Mouse (Mus musculus) MEL (cell line): ENCODE measurements around the gene Bmpr2. TPM values are rescaled to one million over a fixed set of nuclear protein-coding genes. Genes with fewer than 3 reads are reported as not detected.
A peak's percentile ranks its signal among the peaks of the same experiment; 100 is the strongest.

Source experiments
- DNase-seq: peaks from one replicate; pipeline ENCODE4 v3.0.0; 2011; ENCODE audit warnings: low read depth, low spot score
- H3K27ac ChIP-seq: 2 replicates; pipeline ENCODE4 v1.5.1; 2012; ENCODE audit warnings: low read depth, mild to moderate bottlenecking, control low read depth, low read length, moderate library complexity; ENCODE audit not compliant: control insufficient read depth
- H3K27me3 ChIP-seq, 2 experiments: fragments of 150-350 bp in 1 of 2; sonication (generic) in 1 of 2; 2 replicates each; pipeline ENCODE4 v1.6.1; 2012; ENCODE audit warnings: low read length in 2 of 2, mild to moderate bottlenecking in 2 of 2, improper control_type of control experiment in 1 of 2, moderate library complexity in 1 of 2; ENCODE audit not compliant: insufficient read depth in 2 of 2, control insufficient read depth in 1 of 2
- H3K36me3 ChIP-seq, 2 experiments: 2 replicates each; pipeline ENCODE4 v1.6.1; 2012 to 2014; ENCODE audit warnings: low read length in 2 of 2, improper control_type of control experiment in 1 of 2, inconsistent platforms in 1 of 2, mild to moderate bottlenecking in 1 of 2; ENCODE audit not compliant: insufficient read depth in 2 of 2, control insufficient read depth in 1 of 2
- H3K4me1 ChIP-seq, 2 experiments: fragments of 150-350 bp in 1 of 2; sonication (generic) in 1 of 2; 2 replicates each; pipeline ENCODE4 v1.6.1; 2012; ENCODE audit warnings: low read length in 2 of 2, improper control_type of control experiment in 1 of 2, mild to moderate bottlenecking in 1 of 2; ENCODE audit not compliant: insufficient read depth in 2 of 2, control insufficient read depth in 1 of 2
- H3K4me3 ChIP-seq, 2 experiments: fragments of 150-350 bp in 1 of 2; sonication (generic) in 1 of 2; 2 replicates each; pipeline ENCODE4 v1.5.1; 2012; ENCODE audit warnings: low read depth in 2 of 2, low read length in 2 of 2, mild to moderate bottlenecking in 2 of 2, moderate library complexity in 2 of 2, control low read depth in 1 of 2, improper control_type of control experiment in 1 of 2; ENCODE audit not compliant: control insufficient read depth in 1 of 2, insufficient read depth in 1 of 2
- H3K79me2 ChIP-seq: 2 replicates; pipeline ENCODE4 v1.6.1; 2012; ENCODE audit warnings: mild to moderate bottlenecking, low read length, moderate library complexity; ENCODE audit not compliant: control insufficient read depth, poor library complexity, insufficient read depth
- H3K9ac ChIP-seq: 2 replicates; pipeline ENCODE4 v1.6.1; 2012; ENCODE audit warnings: low read depth, mild to moderate bottlenecking, control low read depth, low read length, moderate library complexity; ENCODE audit not compliant: control insufficient read depth, poor library complexity, severe bottlenecking
- H3K9me3 ChIP-seq: fragments of 150-350 bp; sonication (generic); replicated peaks from 2 replicates; pipeline ENCODE4 v1.6.1; 2012; ENCODE audit warnings: mild to moderate bottlenecking, low read length, improper control_type of control experiment, moderate library complexity; ENCODE audit not compliant: insufficient read depth
- ELF1 ChIP-seq: IDR thresholded peaks from 2 replicates; pipeline ENCODE4 v1.6.1; 2014; ENCODE audit warnings: low read depth, mild to moderate bottlenecking, inconsistent platforms, low read length, improper control_type of control experiment, moderate library complexity
- EP300 ChIP-seq, 2 experiments: IDR thresholded peaks; 2 replicates each; pipeline ENCODE4 v1.6.1; 2011; ENCODE audit warnings: improper control_type of control experiment in 2 of 2, low read length in 2 of 2, low read depth in 1 of 2, mild to moderate bottlenecking in 1 of 2
- HCFC1 ChIP-seq: IDR thresholded peaks from 2 replicates; pipeline ENCODE4 v1.6.1; 2012; ENCODE audit warnings: low read depth, mild to moderate bottlenecking, inconsistent platforms, low read length, improper control_type of control experiment, moderate library complexity
- JUND ChIP-seq: IDR thresholded peaks from 2 replicates; pipeline ENCODE4 v1.6.1; 2011; ENCODE audit warnings: low read depth, mild to moderate bottlenecking, improper control_type of control experiment, low read length
- KAT2A ChIP-seq: conservative IDR thresholded peaks from 2 replicates; pipeline ENCODE4 v1.6.1; 2012; ENCODE audit warnings: low read depth, low read length, improper control_type of control experiment, inconsistent platforms
- MAX ChIP-seq: IDR thresholded peaks from 2 replicates; pipeline ENCODE4 v1.6.1; 2011; ENCODE audit warnings: low read length, improper control_type of control experiment
- MEF2A ChIP-seq: IDR thresholded peaks from 2 replicates; pipeline ENCODE4 v1.6.1; 2014; ENCODE audit warnings: low read depth, mild to moderate bottlenecking, inconsistent platforms, low read length, improper control_type of control experiment; ENCODE audit not compliant: poor library complexity, insufficient replicate concordance, severe bottlenecking; ENCODE audit errors: extremely low read depth
- MYB ChIP-seq: IDR thresholded peaks from 2 replicates; pipeline ENCODE4 v1.6.1; 2011; ENCODE audit warnings: mild to moderate bottlenecking, low read depth, low read length, improper control_type of control experiment
- NELFE ChIP-seq: IDR thresholded peaks from 2 replicates; pipeline ENCODE4 v1.6.1; 2011; ENCODE audit warnings: low read depth, low read length, improper control_type of control experiment
- NRF1 ChIP-seq: IDR thresholded peaks from 2 replicates; pipeline ENCODE4 v1.6.1; 2014; ENCODE audit warnings: low read depth, mild to moderate bottlenecking, inconsistent platforms, low read length, improper control_type of control experiment, moderate library complexity; ENCODE audit not compliant: poor library complexity, insufficient read depth, severe bottlenecking
- POLR2A ChIP-seq, 2 experiments: IDR thresholded peaks; 2 replicates each; pipeline ENCODE4 v1.6.1; 2011 to 2012; ENCODE audit warnings: low read length in 2 of 2, mild to moderate bottlenecking in 2 of 2, control low read depth in 1 of 2, improper control_type of control experiment in 1 of 2, low read depth in 1 of 2, moderate library complexity in 1 of 2; ENCODE audit not compliant: control insufficient read depth in 1 of 2, insufficient read depth in 1 of 2, poor library complexity in 1 of 2
- RAD21 ChIP-seq: IDR thresholded peaks from 2 replicates; pipeline ENCODE4 v1.6.1; 2011; ENCODE audit warnings: mild to moderate bottlenecking, low read depth, low read length, improper control_type of control experiment
- RCOR1 ChIP-seq: IDR thresholded peaks from 2 replicates; pipeline ENCODE4 v1.6.1; 2012; ENCODE audit warnings: low read depth, mild to moderate bottlenecking, inconsistent platforms, low read length, improper control_type of control experiment
- SIN3A ChIP-seq: IDR thresholded peaks from 2 replicates; pipeline ENCODE4 v1.6.1; 2012; ENCODE audit warnings: low read length, improper control_type of control experiment, inconsistent platforms
- TBP ChIP-seq: IDR thresholded peaks from 2 replicates; pipeline ENCODE4 v1.8.0; 2011; ENCODE audit warnings: low read depth, low read length, improper control_type of control experiment
- TCF12 ChIP-seq: IDR thresholded peaks from 2 replicates; pipeline ENCODE4 v1.6.1; 2014; ENCODE audit warnings: low read depth, mild to moderate bottlenecking, inconsistent platforms, low read length, improper control_type of control experiment, moderate library complexity
- UBTF ChIP-seq: IDR thresholded peaks from 2 replicates; pipeline ENCODE4 v1.6.1; 2012; ENCODE audit warnings: low read depth, mild to moderate bottlenecking, inconsistent platforms, low read length, improper control_type of control experiment, moderate library complexity, borderline replicate concordance; ENCODE audit not compliant: insufficient read depth
- ZKSCAN1 ChIP-seq: IDR thresholded peaks from 2 replicates; pipeline ENCODE4 v1.6.1; 2012; ENCODE audit warnings: low read depth, mild to moderate bottlenecking, inconsistent platforms, low read length, improper control_type of control experiment, moderate library complexity
- polyA plus RNA-seq, 2 experiments: library from polyadenylated mRNA; stranded (reverse) in 1 of 2; unstranded in 1 of 2; fragments of >175 nt in 1 of 2; fragments of >200 nt in 1 of 2; gene quantifications; 2 replicates each; pipeline versions ENCODE4 v1.2.1 to v1.2.4; 2012; ENCODE audit warnings: low replicate concordance in 2 of 2, low read depth in 1 of 2; ENCODE audit not compliant: insufficient read length in 2 of 2, insufficient read depth in 1 of 2, missing spikeins in 1 of 2
- total RNA-seq: library from RNA; depleted of rRNA; stranded (reverse); fragments of 300-350 nt; gene quantifications from 2 replicates; pipeline ENCODE4 v1.2.3, GENCODE M21; 2012

Gene Bmpr2
- total and polyA plus RNA-seq, 3 experiments, result 2.3 to 18.6 (median 3.1) TPM

DNA sequence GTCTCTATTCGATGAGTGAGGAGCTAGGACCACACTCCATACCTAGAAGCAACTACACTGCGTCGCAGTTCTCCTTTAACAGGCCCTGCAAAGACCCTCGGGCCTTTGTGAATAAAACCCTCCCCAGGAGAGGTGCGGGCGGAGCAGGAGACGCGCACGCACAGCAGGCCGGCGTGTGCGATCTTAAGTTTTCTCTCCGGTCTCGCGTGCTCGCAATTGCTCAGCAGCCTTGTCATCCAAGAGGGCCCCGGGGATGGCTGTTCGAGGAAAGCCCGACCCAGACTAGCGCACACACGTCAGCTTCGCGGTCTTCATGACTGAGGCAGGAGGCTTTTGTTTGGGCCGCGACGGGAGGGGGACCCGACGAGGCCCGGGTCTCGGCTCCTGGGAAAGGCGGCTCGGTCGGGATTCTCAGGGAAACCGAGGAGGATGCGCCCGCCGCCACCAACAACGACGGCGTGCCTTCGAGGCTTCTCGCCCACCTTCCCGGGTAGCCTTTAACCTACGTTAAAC lies 493 bp upstream of the Bmpr2 start (continued):
- TF ChIP-seq NRF1, result 0 out of 2 replicates have a peak, but pooled peaks have one; percentile 9
- TF ChIP-seq NELFE, result no peak
- TF ChIP-seq MYB, result no peak
- 0 out of 2 replicates have a peak, but pooled peaks have one; percentile 16 for TF ChIP-seq ELF1
- TF ChIP-seq KAT2A, result no peak; the same call in 1 of the 2 replicates
- TF ChIP-seq HCFC1, result peak; percentile 20; the same call in 1 of the 2 replicates
- TF ChIP-seq EP300 (IDR thresholded peaks at IDR 0.05; ENCODE audit: low read depth in 1 of 2, low read length in 2 of 2), result 0 out of 4 replicates have a peak, but pooled peaks of 1 of the 2 experiments have one; percentile 5
- TF ChIP-seq MAX, result peak; percentile 49
- no peak for TF ChIP-seq JUND
- TF ChIP-seq RAD21, result no peak
- TF ChIP-seq POLR2A (IDR thresholded peaks at IDR 0.05; ENCODE audit: control insufficient read depth in 1 of 2, insufficient read depth in 1 of 2, low read depth in 1 of 2, low read length in 2 of 2, poor library complexity in 1 of 2), result no peak

GRCm38 (mm10) chr1:59763781-59764251 lies 616 bp downstream of the Bmpr2 start:
- peak overlapping the region; percentile 70 for H3K27ac ChIP-seq
- H3K79me2 ChIP-seq, result peaks cover 28% of the 10 kb centered on the region
- H3K9ac ChIP-seq, result peak overlapping the region; percentile 93
- TF ChIP-seq TBP, result 0 out of 2 replicates have a peak, but pooled peaks have one; percentile 18
- TF ChIP-seq ZKSCAN1, result no peak
- TF ChIP-seq UBTF, result peak; percentile 66; the same call in 1 of the 2 replicates
- DNase-seq, result peak; percentile 67
- H3K36me3 ChIP-seq, result peaks cover 0 to 17% of the 10 kb centered on the region in 2 experiments; a peak in 2 of 4 replicates
- H3K27me3 ChIP-seq, result no peaks in the 10 kb centered on the region
- peaks cover 5 to 19% of the 10 kb centered on the region in 2 experiments; a peak in 3 of 4 replicates for H3K4me1 ChIP-seq
- peak overlapping the region; percentile 97 for H3K4me3 ChIP-seq
- H3K9me3 ChIP-seq, result no peaks in the 10 kb centered on the region

DNA sequence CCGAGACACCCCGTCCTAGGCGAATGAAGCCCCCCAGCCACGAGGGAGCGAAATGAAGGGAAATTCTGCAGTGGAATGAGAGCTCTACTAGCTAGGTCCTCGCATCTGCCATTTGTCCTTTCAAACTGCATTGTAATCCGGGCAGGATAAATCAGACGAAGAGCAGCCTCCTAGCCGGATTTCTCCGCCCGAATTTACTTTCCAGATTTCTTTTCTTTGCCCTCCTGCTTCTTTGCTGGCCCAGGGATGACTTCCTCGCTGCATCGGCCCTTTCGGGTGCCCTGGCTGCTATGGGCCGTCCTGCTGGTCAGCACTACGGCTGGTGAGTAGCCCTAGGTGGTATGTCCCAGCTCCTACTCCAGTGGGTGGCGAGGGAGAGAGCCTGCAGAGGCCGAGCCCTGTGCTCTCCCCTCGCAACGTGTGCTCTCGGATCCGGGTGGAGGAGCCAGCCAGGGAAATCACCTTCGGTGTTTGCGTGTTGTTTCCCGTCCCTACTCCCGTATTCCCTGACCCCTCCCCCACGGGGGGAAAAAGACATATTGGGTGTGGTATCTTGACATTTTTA lies 1.3 kb downstream of the Bmpr2 start:
- DNase-seq, result peak; percentile 65
- peak overlapping the region; percentile 97 for H3K4me3 ChIP-seq
- H3K27me3 ChIP-seq, result no peaks in the 10 kb centered on the region
- peak overlapping the region; percentile 44; the same call in 1 of the 2 replicates for H3K27ac ChIP-seq
- peak overlapping the region; percentile 76 for H3K9ac ChIP-seq
- peaks cover 0 to 17% of the 10 kb centered on the region in 2 experiments; a peak in 2 of 4 replicates for H3K36me3 ChIP-seq
- H3K4me1 ChIP-seq, result peaks cover 5 to 19% of the 10 kb centered on the region in 2 experiments; a peak in 3 of 4 replicates
- H3K79me2 ChIP-seq, result peaks cover 28% of the 10 kb centered on the region
- 0 out of 2 replicates have a peak, but pooled peaks have one; percentile 9 for TF ChIP-seq SIN3A
- no peak for TF ChIP-seq MEF2A
- TF ChIP-seq RCOR1, result 0 out of 2 replicates have a peak, but pooled peaks have one; percentile 24
- 0 out of 2 replicates have a peak, but pooled peaks have one; percentile 3 for TF ChIP-seq TCF12
- TF ChIP-seq, all 39 proteins: peak for 3
- no peaks in the 10 kb centered on the region for H3K9me3 ChIP-seq
